In genomic region chr17:87112852-87113592, GRCm38 (mm10) we compare ENCODE assay signal across 11 mouse cellular contexts.
"Had no signal": no experiment of that assay in that cellular context is flagged by ENCODE, and none has a peak within 500 bp of the region (broad histone marks: within the 10 kb centered on the region; RNA-seq: fewer than 3 reads in every experiment).

No protein-coding gene starts in this region.

- H3K36me3 ChIP-seq: limb, embryonic 12.5 days; midbrain, embryonic 12.5 days had no signal

- ATAC-seq: midbrain, embryonic 16.5 days had no signal

- H3K9me3 ChIP-seq: limb, embryonic 12.5 days; midbrain, embryonic 12.5 days had no signal

- H3K4me2 ChIP-seq: hindbrain, embryonic 14.5 days; limb, embryonic 12.5 days; midbrain, embryonic 12.5 days had no signal

- DNase-seq: kidney, adult 18-20 months; kidney, postnatal 25 days; layer of hippocampus, postnatal 36 days; right cerebral cortex, adult 18-20 months; right cerebral cortex, postnatal 25 days had no signal

- H3K27ac ChIP-seq: hindbrain, embryonic 14.5 days; limb, embryonic 12.5 days; macrophage; midbrain, embryonic 12.5 days had no signal

- H3K4me3 ChIP-seq: limb, embryonic 12.5 days; megakaryocyte, embryonic 14.5 days; midbrain, embryonic 12.5 days had no signal

- H3K9ac ChIP-seq: hindbrain, embryonic 14.5 days; limb, embryonic 12.5 days; midbrain, embryonic 12.5 days had no signal

- H3K27me3 ChIP-seq: limb, embryonic 12.5 days; megakaryocyte, embryonic 14.5 days; midbrain, embryonic 12.5 days had no signal
